Mouse (Mus musculus) limb, embryonic 11.5 days (tissue): Measurements from ENCODE around the gene Ptpdc1. TPM values are rescaled to one million over a fixed set of nuclear protein-coding genes. Genes with fewer than 3 reads are reported as not detected.
A peak's percentile ranks its signal among the peaks of the same experiment; 100 is the strongest.

ENCODE experiments used
- ATAC-seq: fragments of 200-750 bp; cut with Nextera tagmentation; 2 replicates; pipeline ENCODE4 v1.8.0; 2017; ENCODE audit warnings: low read depth; ENCODE audit not compliant: insufficient number of reproducible peaks, low FRiP score, low TSS enrichment
- DNase-seq: peaks from one replicate; pipeline ENCODE4 v3.0.0-alpha.2; 2015; ENCODE audit warnings: low spot score
- H3K27ac ChIP-seq: fragments of 300-500 bp; sonication (generic); replicated peaks from 2 replicates; pipeline ENCODE4 v1.5.1; 2014; ENCODE audit warnings: low read depth, mild to moderate bottlenecking, low read length
- H3K27me3 ChIP-seq: fragments of 300-500 bp; sonication (generic); 2 replicates; pipeline ENCODE4 v1.6.1; 2014; ENCODE audit warnings: mild to moderate bottlenecking, low read length, mixed read lengths; ENCODE audit not compliant: control insufficient read depth, insufficient read depth
- H3K36me3 ChIP-seq: fragments of 300-500 bp; sonication (generic); 2 replicates; pipeline ENCODE4 v1.6.1; 2014; ENCODE audit warnings: mild to moderate bottlenecking, low read length, moderate library complexity, mixed read lengths; ENCODE audit not compliant: control insufficient read depth, insufficient read depth
- H3K4me1 ChIP-seq: fragments of 300-500 bp; sonication (generic); 2 replicates; pipeline ENCODE4 v1.6.1; 2014; ENCODE audit warnings: low read length, mixed read lengths; ENCODE audit not compliant: control insufficient read depth, insufficient read depth
- H3K4me2 ChIP-seq: fragments of 300-500 bp; sonication (generic); 2 replicates; pipeline ENCODE4 v1.6.1; 2014; ENCODE audit warnings: low read depth, mild to moderate bottlenecking, moderate library complexity; ENCODE audit not compliant: severe bottlenecking
- H3K4me3 ChIP-seq: fragments of 300-500 bp; sonication (generic); 2 replicates; pipeline ENCODE4 v1.5.1; 2014; ENCODE audit warnings: low read depth, low read length
- H3K9ac ChIP-seq: fragments of 300-500 bp; sonication (generic); 2 replicates; pipeline ENCODE4 v1.6.1; 2014; ENCODE audit warnings: mild to moderate bottlenecking, low read length
- H3K9me3 ChIP-seq: fragments of 300-500 bp; sonication (generic); 2 replicates; pipeline ENCODE4 v1.6.1; 2016; ENCODE audit warnings: low read length; ENCODE audit not compliant: control insufficient read depth
- WGBS: fragments of 180-500 bp; shearing (Covaris S2); extraction: QIAGEN DNeasy Blood & Tissue Kit; methylation state at CpG from one replicate; pipeline ENCODE4 v1.1.7; 2014; 5-methylcytosine and 5-hydroxymethylcytosine counted together
- polyA plus RNA-seq: library from polyadenylated mRNA; unstranded; fragments of >200 nt; fragmentation: Nextera tagmentation; extraction: Ambion mirVana; gene quantifications from 2 replicates; pipeline ENCODE4 v1.2.1, GENCODE M21; 2014

The Ptpdc1 gene
- 11.9 and 13.8 TPM in 2 replicates for polyA plus RNA-seq

DNA sequence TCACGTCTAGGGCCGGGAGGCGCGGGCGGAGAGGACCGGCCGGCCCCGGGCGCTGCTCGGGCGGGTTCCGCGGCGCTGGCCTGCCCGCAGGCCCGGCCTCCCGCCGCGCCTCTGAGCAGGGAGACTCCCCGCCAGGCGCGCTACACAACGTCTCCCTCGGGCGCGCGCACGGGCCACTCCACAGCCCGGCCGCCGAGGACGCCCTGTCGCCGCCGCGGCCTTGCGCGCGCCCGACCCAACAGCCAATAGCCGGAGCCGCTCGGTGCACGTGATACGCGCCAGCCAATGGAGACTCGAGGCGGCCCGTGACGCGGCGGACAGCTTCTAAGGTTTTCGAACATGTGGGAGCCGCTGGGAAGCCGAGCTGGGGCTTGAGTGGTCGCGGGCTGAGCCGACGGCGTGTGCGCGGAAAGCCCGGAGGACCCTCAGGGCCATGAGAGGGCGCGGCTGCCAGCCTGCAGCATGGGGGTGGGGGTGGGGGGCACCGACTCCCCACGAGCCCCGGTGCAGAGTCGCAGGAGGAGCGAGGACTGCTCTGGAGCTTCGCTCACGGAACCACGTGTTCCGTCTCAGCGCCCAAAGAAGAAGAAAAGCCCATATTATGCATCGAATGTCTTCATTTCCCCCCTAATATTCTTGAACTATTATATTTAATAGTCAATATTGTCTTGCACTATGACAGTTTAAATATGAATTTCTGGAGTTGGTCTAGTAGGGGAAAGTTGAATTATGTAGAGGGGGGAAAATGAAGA lies at the start of gene Ptpdc1:
Ptpdc1 (minus strand) TSS at position 232 of the 752 bp plus-strand sequence.
- Histone ChIP-seq H3K27ac (peak within 1 kb of the TSS; percentile 18; the same call in 1 of the 2 replicates), H3K4me3 (peak within 1 kb of the TSS; percentile 69), H3K27me3 (no peaks in the 10 kb centered on the region; the same call in 1 of the 2 replicates), H3K4me1 (no peaks in the 10 kb centered on the region), H3K4me2 (peak within 1 kb of the TSS; percentile 78), H3K36me3 (no peaks in the 10 kb centered on the region), H3K9me3 (no peaks in the 10 kb centered on the region), H3K9ac (peak within 1 kb of the TSS; percentile 90)
- 3% methylated on average over 75 of the region's 76 CpGs for WGBS
- DNase-seq (peak; percentile 97), ATAC-seq (peak; percentile 100)

DNA sequence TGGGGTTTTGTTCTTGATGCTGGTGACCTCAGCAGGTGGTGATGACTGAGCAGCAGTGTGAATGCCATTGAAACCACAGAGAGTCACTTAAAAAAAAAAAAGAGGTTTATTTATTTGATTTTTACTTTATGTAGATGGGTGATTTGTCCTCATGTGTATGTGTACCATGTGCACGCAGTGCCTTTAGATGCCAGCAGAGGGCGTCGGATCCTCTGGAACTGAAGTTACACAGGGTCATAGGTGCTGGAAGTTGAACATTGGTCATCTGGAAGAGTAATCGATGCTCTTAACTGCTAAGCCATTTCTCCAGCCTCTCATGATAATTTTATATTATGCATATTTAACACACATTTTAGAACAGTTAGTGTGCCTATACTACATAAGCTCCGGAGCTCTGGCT lies 49.1 kb upstream of the Ptpdc1 start:
- Histone ChIP-seq H3K36me3 (no peaks in the 10 kb centered on the region), H3K27me3 (peaks cover 39% of the 10 kb centered on the region), H3K4me2 (no peak overlapping the region), H3K9me3 (no peaks in the 10 kb centered on the region), H3K27ac (no peak overlapping the region), H3K4me3 (no peak overlapping the region), H3K4me1 (no peaks in the 10 kb centered on the region), H3K9ac (no peak overlapping the region)
- no peak for ATAC-seq
- WGBS: 85% methylated on average over 5 of the region's 5 CpGs
- no peak for DNase-seq

DNA sequence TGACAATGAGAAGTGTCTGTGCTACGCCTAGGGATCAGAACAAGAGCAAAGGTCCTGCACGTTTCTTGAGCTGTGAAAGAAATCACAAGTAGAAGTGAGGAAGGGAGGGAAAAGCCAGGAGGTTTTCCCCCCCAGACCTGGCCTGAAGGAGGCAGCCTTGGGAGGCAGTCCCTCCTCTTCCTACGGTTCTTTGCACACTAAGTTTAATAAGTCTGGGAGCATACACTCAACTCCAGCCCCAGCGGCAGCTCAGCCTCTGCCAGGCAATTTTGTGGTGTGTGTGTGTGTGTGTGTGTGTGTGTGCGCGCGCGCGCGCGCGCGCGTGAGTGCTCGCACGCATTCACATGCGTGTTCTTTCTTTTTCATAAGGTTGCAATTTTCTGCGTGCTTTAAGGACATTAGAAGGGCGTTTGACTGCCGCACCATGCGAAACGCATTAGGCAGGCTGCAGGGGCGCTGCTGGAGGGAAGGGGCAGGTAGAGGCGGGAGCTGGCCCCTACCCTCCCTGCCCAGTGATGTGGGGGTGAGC lies 46.9 kb upstream of the Ptpdc1 start:
- peaks cover 4% of the 10 kb centered on the region; the same call in 1 of the 2 replicates for H3K4me1 ChIP-seq
- ATAC-seq (0 out of 2 replicates have a peak, but pooled peaks have one; percentile 23), DNase-seq (peak; percentile 50)
- H3K9ac ChIP-seq: no peak overlapping the region
- WGBS: under 1% methylated on average over 24 of the region's 24 CpGs
- H3K4me2 ChIP-seq: peak overlapping the region; percentile 33; the same call in 1 of the 2 replicates
- H3K27ac ChIP-seq: no peak overlapping the region
- no peaks in the 10 kb centered on the region for H3K9me3 ChIP-seq
- H3K36me3 ChIP-seq: no peaks in the 10 kb centered on the region
- peaks cover 58% of the 10 kb centered on the region for H3K27me3 ChIP-seq
- H3K4me3 ChIP-seq: peak overlapping the region; percentile 11; the same call in 1 of the 2 replicates

GRCm38 (mm10) chr13:48668976-48669534 lies 43.6 kb upstream of the Ptpdc1 start:
- Histone ChIP-seq H3K4me1 (peaks cover 7% of the 10 kb centered on the region; the same call in 1 of the 2 replicates), H3K9me3 (no peaks in the 10 kb centered on the region), H3K36me3 (no peaks in the 10 kb centered on the region), H3K9ac (no peak overlapping the region), H3K4me2 (peak overlapping the region; percentile 22; the same call in 1 of the 2 replicates), H3K4me3 (no peak overlapping the region), H3K27ac (no peak overlapping the region), H3K27me3 (peaks cover 87% of the 10 kb centered on the region)
- under 1% methylated on average over 34 of the region's 34 CpGs for WGBS
- ATAC-seq (no peak), DNase-seq (peak; percentile 69)

DNA sequence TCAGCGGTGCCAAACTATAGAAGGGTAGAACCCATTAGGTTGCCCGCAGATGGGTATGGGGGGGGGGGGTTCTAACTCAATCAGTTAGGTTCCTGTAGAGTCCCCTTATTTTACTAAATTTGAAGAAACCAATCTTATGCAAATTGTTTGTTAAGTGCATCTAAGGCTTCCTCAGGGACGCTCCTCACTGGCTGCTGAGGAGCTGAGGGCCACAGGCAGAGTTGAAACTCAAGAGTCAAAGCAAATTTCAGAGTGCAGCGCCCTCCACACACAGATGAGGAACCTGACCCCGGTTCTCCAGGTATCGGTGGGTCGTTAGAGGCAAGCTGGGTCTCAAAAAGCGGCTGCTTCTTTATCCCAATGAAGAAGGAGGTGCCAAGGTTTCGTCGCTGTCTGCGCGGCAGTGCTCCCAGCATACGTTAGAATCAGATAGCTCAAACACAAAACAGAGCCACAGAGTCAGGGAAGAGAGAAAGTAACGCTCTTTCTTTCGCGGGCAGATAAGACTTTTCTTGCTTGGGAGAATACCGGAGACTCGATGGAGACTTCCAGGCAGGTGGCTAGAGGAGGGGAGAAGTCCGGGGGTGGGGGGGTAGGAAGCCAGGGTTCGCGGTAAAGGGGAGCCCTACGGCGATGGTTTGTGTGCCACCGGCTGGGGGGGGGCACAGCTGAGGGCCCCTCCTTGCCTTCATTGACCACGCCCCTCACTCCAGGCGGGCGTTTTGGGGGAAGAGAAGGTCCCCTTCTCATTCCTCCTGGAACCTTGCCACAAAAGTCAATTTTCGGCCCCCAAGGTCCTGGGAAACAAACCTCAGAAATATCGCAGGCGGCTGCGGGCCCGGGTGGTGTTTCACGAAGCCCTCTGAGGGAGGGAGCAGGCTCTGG lies 42.9 kb upstream of the Ptpdc1 start:
- no peaks in the 10 kb centered on the region for H3K36me3 ChIP-seq
- H3K4me1 ChIP-seq: peaks cover 7% of the 10 kb centered on the region; the same call in 1 of the 2 replicates
- H3K9me3 ChIP-seq: no peaks in the 10 kb centered on the region
- peak overlapping the region; percentile 22; the same call in 1 of the 2 replicates for H3K4me2 ChIP-seq
- WGBS: 2% methylated on average over 33 of the region's 33 CpGs
- no peak overlapping the region for H3K4me3 ChIP-seq
- DNase-seq: peak; percentile 50
- no peak overlapping the region for H3K9ac ChIP-seq
- peaks cover 90% of the 10 kb centered on the region for H3K27me3 ChIP-seq
- no peak for ATAC-seq
- no peak overlapping the region for H3K27ac ChIP-seq

DNA sequence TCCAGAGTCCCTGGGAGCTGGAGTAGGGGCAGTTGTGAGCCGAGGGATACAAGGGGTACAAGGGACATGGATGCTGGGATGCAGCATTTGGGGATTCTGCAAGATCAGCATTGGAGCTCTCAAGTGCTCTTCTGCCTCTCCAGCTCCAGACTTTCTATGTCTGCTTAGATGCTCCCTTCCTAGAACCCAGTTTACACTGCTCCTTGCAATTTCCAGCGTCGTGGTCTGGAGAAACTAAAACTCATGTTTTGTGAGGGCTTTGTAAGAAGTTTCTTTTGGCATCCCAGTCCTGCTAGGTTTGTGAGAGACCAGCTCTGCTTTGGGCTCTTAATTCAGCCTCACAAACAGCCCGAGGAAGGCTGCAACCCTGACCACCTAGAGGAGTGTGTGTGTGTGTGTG lies 42.0 kb upstream of the Ptpdc1 start:
- Histone ChIP-seq H3K4me3 (no peak overlapping the region), H3K9ac (no peak overlapping the region), H3K9me3 (no peaks in the 10 kb centered on the region), H3K36me3 (no peaks in the 10 kb centered on the region), H3K4me1 (peaks cover 15% of the 10 kb centered on the region; the same call in 1 of the 2 replicates), H3K4me2 (no peak overlapping the region), H3K27ac (no peak overlapping the region), H3K27me3 (peaks cover 89% of the 10 kb centered on the region)
- no peak for ATAC-seq
- 3% methylated on average over 4 of the region's 4 CpGs for WGBS
- DNase-seq: peak; percentile 42

DNA sequence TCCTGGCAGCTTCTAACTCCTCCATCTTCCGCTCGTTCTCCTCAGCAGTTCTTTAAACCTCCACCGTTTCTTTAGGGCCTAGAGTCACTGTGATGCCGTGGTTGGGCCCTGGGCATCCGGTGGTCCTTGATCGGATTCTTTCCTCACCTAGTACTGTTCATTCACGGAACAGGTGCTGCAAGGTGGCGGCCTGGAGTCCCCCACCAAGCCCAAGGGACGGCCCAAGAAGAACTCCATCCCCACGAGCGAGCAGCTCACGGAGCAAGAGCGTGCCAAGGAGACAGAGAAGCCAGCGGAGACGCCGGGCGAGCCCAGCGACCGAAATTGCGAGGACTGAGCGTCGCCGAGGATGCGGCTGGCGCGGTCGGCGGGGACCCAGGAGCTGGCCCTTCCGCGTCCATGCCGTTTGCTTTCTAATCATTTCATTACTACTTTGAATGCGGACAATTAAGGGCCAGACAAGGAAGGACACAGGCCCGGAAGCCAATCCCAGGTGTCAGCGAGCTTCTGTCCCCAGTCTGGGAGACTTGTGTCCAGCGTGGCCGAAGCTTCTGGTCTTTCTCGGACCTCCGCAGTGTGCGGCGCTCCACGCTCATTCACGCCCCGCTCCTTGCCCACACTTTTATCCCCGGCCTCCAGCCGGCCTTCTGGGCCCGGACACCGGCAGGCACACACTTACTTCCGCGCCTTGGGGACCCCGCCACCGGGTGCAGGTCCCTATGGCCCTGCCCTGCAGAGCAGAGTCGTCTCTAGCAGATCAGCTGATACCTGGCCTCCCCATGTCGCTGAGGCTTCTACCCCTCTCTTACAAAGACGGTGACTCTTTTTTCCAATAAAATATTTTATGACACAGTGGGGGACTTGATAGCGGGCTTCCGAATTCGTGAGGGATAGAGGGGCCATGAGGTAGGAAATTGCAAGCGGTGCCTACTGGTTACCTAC lies 40.5 kb upstream of the Ptpdc1 start:
- 1% methylated on average over 58 of the region's 58 CpGs for WGBS
- H3K4me2 ChIP-seq: no peak overlapping the region
- DNase-seq: peak; percentile 54

More for the DNA sequence above, 40.5 kb upstream of the Ptpdc1 start:
- Histone ChIP-seq H3K27me3 (peaks cover 95% of the 10 kb centered on the region), H3K4me3 (no peak overlapping the region), H3K27ac (no peak overlapping the region), H3K36me3 (no peaks in the 10 kb centered on the region), H3K9me3 (no peaks in the 10 kb centered on the region), H3K9ac (no peak overlapping the region), H3K4me1 (peaks cover 17% of the 10 kb centered on the region; the same call in 1 of the 2 replicates)
- no peak for ATAC-seq
